Mouse (Mus musculus) spleen, postnatal 14 days (tissue): ENCODE results near the gene Hdgf.
A peak's percentile ranks its signal among the peaks of the same experiment; 100 is the strongest.

Experiments
- DNase-seq, 2 experiments: peaks; one replicate each; pipeline ENCODE4 v3.0.0; 2021 to 2022; ENCODE audit warnings: low spot score in 2 of 2

The Hdgf gene

DNA sequence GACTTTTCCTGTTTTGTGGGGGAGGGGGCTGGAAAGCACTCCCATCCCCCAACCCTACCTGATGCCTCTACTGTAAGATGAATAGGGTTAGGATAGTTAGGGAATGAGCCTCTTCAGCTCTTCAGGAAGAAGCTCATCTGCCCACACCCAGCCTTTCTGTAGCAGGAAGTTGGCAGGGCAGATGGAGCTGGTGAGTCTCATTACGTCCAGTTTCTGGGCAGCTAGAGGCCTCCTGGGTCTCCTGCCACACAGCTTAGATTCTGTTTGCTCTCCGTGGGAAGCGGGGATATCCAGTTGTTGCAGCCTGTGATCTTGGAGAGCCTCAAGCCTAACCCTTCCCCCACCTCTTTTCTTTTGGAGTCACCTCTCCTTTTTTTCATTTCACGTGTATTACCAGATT is 3.8 kb downstream of the Hdgf start:
- DNase-seq = no peak

DNA sequence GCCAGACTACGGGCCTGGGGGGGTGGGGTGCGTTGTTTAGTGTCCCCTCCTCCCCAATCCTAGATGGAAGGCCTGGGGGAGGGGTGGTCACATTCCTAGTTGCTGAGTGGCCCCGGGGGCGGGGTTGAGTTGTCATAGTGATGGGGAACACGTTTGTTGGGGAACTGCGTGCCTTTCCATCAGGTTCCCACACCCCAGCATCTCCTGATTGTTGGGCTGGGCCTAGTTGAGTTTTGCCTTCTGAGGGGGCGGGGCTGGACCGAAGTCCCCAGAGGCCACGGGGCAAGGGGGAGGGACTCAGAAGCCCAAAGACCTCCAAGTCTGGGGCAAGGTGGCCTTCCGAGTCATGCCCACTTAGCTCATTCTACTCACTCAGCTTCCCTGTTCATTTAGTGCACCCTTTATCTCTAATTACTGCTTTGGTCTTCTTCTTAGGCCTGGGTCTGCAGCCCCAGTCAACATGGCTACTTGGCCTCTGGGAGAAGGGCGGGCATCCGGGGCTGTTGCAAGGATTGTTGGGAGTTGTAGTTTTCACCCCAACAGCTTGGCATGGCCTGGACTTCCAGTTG is 4.5 kb downstream of the Hdgf start:
- no peak for DNase-seq

DNA sequence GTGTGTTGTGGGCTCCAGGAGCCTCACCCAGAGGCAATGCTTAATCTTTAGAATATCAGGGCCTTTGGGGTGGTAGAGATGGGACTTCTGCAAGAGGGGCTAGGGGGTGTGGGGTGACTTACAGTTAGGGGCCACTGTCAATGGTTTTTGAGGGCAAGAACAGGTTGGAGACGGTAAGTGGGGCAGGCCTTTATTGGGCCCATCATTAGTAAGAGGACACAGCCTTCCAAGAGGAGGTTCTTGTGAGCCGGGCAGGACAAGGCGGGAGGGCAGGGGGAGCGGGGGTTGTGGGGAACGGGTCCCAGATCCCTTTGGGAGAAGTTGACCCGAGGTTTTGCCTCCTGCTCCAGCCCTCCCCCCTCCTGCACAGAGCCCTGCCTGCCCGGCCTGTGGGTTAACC is 7.4 kb downstream of the Hdgf start:
- DNase-seq = no peak

DNA sequence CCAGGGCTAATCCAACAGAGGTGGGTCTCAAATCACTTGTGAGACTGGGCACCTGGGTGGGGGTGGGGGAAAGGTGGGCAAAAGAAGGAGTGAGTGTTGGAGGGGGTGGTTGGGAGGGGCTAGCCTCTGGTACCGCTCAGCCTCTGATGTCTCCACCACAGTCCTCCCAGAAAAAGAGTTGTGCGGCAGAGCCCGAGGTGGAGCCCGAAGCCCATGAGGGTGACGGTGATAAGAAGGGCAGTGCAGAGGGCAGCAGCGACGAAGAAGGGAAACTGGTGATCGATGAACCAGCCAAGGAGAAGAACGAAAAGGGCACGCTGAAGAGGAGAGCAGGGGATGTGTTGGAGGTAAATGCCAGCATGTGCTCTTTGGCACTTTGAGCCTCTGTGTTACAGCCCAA is 7.8 kb downstream of the Hdgf start:
- DNase-seq = no peak

DNA sequence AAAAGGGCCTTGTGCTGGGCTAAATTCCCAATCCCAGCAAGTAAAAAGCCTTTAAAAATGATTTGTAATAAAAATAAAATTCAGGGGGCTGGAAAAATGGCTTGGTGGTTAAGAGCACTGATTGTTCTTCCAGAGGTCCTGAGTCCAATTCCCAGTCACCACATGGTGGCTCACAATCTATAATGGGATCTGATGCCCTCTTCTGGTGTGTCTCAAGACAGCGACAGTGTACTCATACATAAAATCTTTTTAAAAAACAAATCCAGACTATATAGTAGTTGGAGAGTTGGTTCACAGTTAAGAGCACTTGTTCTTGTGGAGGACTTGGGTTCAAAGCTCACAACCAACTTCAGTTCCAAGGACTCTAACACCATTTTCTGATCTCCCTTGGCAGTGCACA is 10.9 kb downstream of the Hdgf start:
- DNase-seq = no peak

DNA sequence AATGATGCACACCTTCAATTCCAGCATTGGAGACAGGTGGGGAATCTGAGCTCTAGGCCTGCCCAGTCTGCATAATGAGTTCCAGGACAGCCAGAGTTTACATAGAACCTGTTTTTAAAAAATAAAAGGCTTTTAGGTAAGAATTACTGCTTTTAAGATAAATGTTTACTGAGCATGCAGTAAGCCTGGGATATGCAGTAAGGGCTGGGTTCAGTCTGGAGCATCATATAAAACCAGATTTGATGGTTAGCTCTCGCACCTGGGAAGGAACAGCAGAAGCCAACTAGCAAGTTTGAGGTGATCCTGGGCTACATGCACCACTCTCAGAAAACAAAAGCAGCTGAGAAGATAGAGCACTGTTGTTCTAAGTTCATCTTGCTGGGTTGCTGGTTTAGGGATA is 12.4 kb downstream of the Hdgf start:
- no peak for DNase-seq

DNA sequence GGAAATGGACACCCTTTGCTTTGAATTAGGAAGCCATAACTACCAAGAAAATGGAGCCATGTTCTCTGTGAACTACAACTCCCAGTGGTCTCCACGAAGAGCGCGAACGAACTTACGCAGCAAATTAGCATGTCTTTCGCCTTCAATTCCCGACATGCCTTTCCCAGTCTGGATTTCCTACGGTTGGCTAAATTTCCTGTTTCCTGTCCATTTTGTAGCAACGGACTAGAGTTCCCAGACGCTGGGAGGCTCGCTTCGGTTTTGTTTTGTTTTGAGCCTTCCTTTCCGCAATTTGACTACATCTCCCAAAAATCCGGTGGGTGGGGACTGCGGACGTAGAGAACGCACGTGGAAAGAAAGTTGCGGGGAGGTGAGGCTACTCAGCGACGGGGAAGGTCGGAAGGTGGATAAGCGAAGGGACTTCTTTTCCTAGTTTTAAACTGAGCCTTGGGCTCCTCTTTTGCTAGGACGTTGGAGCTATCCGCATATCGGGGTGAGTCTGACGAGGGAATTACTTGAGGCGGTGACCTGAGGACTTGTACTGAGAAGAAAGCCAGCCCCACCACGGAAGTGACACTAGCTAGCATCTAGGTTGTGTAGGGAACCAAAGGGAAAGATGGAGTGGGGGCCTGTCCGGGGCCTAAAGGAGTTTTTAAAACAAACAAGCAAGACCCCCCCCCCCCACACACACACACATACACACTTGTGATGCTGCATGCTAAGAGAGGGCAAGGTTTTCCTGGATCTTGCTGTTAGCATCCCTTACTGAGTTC is 13.4 kb downstream of the Hdgf start, which contains the start of gene Mrpl24:
Mrpl24 (plus strand) TSS at position 171 of the 773 bp plus-strand sequence.
- peak; percentile 21 to 50 for DNase-seq

DNA sequence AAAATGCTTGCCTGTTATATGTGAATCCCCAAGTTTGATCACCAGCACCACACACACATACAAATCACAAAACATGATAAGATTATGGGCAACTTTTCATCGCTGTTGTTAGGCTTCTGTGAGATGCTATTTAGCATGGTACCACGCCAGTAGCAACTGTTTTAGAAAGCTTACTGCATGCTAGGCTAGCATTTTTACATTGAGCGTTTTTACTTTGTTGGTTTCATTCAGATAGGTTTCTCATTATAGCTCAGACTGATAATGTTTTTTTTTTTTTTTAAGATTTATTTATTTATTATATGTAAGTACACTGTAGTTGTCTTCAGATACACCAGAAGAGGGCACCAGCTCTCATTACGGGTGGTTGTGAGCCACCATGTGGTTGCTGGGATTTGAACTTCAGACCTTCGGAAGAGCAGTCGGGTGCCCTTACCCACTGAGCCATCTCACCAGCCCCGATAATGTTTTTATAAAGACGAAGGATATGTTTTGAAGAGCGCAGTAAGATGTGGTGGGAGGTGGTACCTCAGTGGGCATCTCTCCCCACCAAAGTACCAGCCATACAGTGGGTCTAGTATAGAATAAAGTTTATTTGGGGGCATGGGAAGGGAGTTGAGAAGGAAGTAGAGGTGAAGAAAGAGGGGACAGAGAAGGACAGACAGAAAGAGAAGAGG is 14.3 kb downstream of the Hdgf start:
- DNase-seq = no peak

DNA sequence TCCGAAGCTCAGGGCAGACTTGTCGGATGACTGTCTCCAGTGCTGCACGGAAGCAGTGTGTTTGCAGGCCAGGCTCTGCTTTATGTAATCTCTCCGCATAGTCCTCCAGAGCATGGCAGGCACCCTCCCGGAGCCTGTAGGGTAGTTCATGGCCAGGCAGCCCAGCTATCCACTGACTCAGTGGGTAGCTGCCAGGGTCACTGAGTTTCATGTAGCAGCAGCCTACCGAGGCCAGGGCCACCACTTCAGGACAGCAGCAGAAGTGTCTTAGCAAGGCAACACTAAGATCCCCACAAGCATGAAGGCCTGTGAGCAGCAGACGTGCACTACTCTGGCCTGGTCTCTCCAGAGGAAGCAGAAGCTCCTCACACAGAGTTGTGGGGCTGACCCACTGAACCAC is 18.9 kb downstream of the Hdgf start:
- DNase-seq = no peak

DNA sequence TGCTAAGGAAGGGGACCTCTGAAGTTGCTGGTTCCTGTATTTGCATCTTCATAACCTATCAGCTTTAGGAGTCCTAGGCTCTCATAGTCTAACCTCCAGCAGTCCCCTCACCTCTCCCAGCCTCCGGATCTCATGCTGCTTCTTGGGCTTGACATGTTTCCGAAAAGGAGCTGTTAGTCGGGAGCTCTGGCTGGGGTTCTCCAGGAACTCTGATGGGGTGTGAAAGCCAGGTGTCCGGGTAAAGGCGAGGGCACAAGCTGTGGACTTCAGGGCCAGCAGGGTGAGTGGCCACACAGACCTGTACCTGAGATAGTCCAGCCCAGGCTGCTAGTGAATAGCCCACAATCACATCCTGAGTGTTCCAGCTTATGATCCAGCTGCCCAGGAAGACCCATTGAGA is 21.3 kb downstream of the Hdgf start:
- no peak for DNase-seq

DNA sequence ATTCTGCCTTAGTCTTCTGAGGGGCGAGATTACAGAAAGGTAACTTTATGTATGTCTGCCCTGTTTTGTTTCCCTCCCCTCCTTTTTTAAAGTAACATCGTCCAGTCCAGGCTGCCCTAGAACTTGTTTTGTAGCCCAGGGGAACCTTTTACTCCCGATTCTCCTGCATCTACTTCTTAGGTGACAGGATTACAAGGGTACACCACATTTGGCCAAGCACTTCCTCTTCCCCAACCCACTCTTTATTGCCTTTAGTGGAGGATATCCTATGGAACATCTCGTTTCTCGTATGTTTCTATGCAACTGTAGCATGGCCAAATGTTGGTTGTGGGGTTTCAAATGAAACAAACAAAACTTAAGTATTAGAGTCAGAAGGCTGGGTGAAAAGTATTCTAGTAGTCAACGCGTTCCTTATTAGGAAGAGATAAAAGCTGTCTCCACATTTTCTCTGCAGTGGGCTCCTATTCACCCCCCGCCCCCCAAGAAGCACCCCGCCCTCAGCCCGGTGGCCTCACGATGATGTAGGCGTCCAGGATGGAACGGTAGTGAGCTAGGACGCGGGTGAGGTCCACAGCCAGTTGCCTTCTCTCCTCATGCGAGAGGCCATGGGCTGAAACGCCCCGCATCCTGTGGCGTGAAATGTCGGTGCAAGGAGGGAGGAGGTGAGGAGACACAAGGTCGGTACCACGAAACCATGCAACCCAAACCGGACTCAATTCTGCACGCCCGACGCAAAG is 23.4 kb downstream of the Hdgf start:
- no peak for DNase-seq

DNA sequence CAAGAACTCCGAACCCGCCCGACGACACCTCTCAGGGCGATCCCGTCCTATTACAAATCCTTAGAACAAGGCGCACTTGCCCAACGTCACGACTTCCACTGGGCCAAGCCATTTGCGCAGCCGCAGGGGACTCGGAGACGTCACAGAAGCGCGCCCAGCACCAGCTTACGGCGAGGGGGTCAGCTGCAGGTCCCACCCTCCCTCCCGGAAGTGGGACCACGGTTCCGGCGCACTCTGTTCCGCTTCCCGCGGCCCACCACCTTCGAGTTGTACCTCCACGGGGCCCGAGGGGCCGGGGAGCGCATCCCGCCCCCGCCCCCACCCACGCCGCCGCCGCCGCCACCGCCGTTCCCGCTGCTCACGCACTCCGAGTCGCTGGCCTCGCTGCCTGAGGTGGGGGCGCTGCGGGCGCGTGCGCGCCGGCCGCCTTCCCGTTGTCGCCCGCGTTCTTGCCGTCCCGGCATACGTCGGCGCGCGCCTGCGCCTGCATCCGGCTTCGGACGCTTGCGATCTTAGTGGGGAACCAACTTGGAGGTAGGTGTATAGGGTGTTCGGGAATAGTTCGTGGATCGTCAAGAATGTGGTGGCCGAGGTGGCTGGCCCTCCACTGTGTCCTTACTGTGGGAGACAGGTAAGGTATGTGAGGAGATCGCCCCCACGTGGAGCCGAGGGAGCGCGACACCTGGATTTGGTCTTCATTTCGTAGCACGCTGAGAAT is 24.1 kb downstream of the Hdgf start, which contains the start of the genes Isg20l2 and Rrnad1:
Isg20l2 (plus strand) TSS at position 237 of the 718 bp plus-strand sequence.
Rrnad1 (minus strand) TSS at position 640 of the 718 bp plus-strand sequence.
- DNase-seq = peak; percentile 86 to 90

DNA sequence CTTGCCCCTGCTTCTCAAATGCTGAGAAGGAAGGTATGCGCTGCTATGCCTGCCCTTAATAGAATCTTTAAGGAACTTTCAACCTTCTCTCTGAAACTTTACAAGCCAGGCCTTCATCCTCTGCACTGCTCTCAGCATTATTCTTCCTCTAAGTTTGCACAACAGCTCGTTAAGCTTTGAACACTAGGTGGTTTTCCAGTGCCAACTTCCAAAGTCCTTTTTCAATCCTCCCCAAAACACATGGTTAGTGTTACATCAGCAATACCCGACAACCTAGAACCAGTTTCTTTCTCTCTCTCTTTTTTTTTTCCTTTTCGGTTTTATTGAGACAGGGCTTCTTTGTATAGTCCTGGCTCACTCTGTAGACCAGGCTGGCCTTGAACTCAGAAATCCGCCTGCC is 27.9 kb downstream of the Hdgf start:
- DNase-seq = no peak

DNA sequence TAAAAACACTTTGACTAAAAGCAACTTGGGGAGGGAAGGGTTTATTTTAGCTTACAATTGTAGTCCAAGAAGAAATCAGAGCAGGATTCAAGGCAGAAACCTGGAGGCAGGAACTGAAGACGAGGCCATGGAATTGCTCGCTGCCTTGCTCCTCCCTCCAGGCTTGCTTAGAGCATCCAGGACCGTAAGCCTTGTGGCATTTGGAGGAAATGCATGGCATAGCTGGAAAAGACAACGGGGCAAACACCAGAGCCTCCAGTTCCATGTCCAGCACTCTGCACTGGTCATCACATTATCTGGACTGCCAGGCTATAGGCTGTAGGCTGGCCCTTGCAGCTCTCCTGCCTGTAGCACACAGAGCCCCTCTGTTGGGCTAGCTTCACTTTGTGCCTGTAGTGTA is 28.4 kb downstream of the Hdgf start:
- DNase-seq = no peak

DNA sequence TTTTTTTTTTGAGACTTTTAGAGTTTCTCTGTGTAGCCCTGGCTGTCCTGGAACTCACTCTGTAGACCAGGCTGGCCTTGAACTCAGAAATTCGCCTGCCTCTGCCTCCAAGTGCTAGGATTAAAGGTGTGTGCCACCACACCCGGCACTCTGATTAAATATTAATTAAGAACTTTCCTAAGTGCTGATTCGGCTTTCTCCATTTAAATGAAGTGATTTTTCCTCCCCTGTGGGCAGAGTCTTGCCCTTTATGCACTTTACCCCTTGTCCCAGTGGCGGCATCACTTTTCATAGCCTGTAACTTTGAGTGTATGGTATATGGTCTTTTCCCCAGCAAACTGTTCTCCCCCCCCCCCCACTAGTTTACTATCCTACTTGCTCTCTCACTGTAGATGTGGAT is 29.1 kb downstream of the Hdgf start:
- no peak for DNase-seq

DNA sequence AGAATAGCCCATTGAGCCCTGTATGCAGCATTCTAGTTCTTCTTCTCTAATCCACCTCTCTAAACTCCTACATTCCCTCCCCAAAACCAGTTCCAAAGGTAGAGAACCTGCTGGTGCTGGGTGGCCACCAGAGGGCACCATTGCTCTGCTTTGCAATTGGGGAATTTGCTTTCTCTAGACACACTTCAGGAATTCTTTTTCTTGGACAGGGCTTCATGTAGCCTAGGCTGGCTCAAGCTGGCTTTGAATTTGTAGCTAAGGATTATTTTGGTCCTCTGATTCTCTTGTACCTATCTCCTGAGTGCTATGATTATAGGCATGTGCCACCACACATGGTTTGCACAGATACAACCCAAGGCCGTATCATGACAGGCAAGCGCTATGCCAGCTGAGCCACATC is 29.7 kb downstream of the Hdgf start:
- DNase-seq = peak; percentile 31 to 63

DNA sequence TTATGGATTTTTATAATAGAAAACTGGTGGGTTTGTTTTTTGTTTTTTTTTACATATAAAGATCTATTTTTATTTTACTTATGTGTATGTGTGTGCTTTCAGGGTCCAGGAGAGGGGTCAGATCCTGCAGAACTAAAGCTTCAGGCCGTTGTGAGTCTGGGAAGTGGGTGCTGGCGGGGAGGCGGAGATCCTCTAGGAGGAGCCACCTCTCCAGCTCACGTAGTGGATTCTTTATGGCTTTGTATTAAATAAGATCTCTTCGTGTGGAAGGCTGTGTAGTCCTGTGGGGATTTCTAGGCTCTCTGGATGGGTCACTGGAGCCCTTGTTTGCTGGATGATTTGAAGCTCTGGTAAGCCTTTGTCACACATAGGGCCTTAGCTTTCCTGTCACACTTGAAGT is 34.5 kb downstream of the Hdgf start:
- no peak for DNase-seq

DNA sequence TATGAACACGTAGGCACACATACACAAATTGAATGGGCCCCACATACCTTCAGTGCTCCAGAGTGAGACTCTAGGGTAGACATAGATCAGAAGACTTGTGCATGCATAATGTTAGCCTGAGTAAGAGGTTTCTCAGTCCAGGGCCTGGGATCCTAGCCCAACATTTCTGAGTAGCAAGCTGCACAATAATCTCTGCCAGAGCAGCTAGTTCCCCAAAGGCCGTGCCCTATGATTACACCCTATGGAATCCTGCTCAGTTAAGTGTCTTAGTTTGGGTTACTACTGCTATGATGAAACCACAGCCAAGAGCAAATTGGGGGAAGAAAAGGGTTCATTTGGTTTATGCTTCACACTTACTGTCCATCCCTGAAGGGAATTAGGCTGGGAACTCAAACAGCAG is 36.4 kb downstream of the Hdgf start:
- DNase-seq = no peak

DNA sequence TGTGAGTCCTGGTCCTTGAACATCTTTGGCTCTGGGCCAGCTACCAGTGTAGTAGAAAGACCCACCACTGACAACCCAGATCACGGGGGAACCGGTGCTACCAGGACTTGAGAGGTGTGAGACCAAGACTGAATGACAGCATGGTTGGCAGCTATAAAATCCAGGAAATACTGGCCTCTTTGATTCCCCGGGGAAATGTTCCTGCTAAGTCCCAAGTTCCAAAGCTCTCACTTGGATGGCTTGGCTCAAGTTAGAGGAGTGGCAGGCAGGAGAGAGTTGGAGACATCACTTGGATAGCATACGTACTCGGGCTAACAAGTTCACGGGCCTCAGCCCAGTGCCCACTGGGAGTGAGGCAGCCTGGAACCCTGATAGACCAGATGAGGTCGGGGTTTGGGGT is 37.5 kb downstream of the Hdgf start:
- DNase-seq = no peak

DNA sequence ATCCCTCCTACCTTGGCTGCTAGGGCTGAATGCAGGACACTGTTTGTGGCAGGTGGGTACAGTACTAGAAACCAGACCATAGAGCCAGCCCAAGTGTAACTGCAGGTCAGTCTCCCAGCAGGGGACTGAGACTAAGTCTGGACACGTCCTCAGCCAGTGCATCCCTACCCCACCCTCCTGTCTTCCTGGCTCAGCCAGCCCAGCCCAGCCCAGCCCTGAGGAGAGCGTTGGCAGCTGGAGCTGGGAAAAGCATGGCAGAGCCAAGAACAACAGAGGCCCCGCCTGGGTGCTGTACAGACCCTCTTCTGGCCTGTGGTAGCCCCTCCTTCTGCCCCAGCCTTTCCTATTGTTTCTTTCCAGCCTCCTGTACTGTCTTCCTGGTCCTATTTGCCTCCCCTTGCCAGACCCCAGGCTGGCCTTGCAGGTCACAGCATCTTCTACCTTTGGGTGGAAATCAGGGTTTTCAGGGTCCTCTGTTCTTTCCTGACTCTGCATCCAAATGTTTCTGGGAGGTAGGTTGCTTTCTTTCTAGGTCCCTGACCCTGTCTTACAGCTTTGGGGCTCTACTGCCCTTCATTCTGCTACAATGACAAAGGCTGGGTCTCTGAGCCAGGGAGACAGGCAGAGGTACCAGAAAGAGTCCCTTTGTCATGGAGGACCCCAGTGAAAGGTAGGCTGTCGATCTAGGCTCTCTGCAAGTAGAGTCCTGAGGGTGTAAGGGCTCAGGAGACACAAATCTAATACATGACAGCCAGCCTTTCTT is 38.9 kb downstream of the Hdgf start:
- no peak for DNase-seq
